Mouse (Mus musculus): ENCODE measurements around the gene Crygc.
"Not testable (repeated sequence)": the region's sequence is repeated elsewhere in the genome, so short reads cannot be mapped to it uniquely, and the experiment has no call there.

Crygc gene

DNA sequence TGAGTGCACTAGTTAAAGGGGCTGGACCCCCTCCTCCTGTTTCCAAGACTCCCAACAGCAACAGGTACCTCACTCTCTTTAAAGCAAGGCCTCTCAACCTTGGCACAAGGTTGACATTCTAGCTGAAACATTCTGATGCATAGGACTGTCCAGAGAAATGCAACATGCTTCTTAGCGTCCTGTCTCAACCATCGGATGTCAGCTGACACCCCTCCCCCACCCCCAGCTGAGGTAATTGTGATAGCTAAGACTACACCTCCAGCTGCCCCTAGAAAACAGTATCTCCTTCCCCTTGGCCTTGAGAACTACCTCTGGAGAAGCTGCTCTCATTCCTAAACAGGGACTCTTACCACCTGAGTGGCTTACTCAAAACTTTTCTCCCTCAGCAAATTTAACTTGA is 21.3 kb downstream of the Crygc start:
- no peak for DNase-seq (ENCODE audit: low spot score)

DNA sequence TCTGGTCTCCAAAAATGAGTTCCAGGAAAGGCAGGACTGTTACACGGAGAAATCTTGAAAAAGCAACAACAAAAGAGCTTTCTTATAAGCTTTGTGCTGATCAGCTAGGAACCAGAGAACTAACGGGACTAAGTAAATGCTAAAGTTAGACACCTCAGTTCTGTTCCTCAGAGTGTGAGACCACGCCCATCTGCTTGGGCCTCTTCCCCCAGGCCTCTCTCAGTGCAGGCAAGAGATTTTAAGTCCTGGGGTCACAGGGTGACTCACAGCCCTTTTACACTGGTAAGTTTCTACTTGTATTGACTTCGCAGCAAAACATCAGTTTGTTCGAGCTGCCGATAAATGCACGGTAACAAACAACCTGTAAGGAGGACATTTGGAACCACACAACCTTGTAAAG is 21.8 kb downstream of the Crygc start:
- DNase-seq (ENCODE audit: low spot score), result no peak

DNA sequence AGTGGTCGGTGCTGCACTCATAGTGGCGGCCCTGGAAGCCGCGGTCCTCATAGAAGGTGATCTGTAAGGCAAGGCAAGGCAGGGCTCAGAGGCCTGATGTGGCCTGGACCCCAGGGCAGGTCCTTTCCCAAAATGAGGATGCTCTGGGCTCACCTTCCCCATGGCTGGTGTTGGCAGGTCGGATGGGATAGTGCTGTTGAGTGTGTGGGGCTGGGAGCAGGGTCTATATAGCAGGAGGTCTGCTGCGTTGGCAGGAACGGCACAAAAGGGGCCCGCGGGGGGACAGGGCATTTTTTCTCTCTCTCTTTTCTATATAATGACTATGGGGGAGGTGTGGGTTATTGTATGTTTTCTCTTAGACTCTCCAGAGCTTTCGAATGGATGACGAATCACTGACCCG is 22.5 kb downstream of the Crygc start, which contains the start of gene Cryge:
Gene Cryge, minus strand, starts transcription at position 198 of the 400 bp plus-strand sequence.
- DNase-seq (ENCODE audit: low spot score), result not testable (repeated sequence)

DNA sequence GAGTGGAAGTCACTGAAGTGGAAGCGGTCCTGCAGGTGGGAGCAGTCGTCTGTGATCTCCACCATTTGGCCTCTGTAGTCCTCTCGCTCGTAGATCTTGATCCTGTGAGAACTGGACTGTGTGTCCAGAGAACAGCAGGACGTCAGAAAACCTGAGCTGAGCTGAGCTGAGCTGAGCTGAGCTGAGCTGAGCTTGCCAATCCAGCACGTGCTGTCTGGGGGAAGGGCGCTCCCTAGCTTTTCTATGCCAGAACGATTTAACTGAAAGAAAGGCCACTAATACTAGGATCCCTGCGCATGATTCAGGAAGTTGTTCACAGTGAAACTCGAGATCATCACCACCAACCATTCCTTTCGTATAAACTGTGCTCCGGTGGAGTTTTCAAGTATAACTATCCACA is 24.7 kb downstream of the Crygc start:
- peak; percentile 39 for DNase-seq (ENCODE audit: low spot score)

DNA sequence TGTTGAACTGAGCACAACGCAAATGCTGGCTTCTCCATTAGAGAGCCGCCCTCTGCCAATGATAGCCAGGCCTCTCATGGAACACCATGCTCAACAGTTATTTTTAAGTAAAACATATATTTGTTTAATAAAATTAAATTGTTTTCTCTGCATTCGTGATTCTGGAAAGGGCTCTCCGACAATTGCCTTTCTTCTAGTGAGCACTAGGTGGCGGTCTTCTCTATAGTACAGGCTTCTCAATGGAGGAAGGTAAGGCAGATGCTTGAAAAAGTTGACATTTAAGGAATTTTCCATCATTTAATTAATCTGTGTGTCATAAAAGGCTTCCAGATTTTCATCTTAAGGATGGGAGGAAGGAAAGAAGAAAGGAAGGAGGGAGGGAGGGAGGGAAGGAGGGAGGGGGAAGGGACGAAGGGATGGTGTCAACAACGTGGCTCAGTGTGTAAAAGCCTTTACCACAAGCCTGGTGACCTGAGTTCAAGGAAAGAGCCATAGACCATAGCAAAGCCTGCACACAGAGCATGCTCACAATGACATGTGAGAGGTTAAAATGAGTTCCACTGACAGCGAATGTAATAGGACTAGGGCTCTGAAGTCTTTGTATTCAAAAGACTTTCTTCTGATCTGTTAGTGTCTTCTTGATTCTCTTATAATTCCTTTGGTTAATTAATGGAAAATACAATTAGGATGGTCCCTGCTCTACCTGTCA is 26.9 kb downstream of the Crygc start:
- DNase-seq (ENCODE audit: low spot score), result peak; percentile 52

DNA sequence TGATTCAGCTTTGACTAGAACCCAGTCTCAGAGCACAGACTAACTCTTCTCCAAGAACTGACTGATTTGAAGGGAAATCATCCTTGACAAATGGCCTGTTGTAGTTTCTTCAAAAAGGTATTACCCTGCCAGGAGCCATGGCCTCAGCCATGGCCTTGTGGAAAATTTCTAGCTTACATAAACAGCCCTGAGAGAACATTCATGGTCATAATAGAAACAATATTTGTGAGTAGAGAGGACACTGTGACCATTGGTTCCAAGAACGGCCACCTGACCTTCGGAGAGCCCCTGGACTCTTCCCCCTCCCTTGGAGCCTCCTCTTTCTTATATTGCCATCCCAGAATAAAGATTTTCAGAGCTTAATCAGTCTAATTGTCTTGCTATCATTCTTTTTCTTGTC is 30.1 kb downstream of the Crygc start:
- DNase-seq (ENCODE audit: low spot score), result no peak

DNA sequence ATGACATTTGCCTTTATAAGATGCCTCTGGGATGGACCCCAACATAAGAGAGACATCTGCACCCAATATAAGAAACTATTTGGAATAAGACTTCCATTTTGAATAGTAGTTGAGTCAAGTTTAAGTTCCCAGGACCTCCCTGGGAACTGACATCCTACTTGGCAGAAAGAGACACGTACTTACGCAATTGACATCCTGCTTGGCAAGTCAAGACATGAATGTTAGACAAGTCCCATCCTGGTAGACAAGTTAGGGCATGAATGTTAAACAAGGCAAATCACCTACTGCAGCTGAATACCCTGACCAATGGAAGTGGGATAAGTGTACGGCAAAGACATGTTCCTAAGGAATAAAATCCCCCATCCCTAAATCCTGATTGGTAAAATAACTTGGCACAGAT is 31.7 kb downstream of the Crygc start:
- no peak for DNase-seq (ENCODE audit: low spot score)

DNA sequence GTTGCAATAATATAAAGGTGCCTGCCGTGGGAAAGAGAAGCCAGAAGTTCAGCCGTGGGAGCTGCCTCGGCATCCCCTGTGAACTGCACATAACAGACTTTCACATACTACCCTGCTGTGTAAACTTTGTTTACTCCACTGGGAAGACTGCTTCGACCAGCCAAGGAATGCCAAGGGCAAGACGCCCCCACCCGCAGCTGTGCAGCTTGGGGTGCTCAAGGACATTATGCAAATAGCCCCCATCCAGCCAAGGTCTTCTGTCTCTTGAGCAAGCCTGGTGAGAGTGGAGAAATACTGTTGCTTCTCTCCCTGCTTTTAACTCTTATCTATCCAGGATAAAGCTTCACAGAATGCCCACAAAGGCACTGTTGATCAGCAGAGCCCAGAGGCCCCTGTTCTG is 32.7 kb downstream of the Crygc start:
- DNase-seq (ENCODE audit: low spot score), result no peak

DNA sequence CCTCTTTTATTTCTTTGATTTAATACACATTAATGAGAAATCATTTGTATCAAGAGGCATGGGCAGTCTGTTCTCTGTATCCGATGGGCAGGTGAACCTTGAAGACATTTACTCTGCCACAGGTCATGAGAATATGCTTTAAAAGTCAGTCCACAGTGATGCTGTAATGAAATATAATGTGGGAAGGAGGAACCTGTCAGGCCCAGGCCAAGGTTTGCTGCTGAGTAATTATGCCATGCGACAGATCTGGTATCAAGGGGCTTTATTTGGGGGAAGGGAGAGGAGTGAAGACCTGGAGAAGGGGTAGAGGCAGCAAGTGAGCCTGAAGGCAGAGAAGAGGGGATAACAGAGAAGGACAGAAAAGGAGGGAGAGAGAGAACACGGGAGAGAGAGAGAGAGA is 33.8 kb downstream of the Crygc start:
- DNase-seq (ENCODE audit: low spot score), result no peak

DNA sequence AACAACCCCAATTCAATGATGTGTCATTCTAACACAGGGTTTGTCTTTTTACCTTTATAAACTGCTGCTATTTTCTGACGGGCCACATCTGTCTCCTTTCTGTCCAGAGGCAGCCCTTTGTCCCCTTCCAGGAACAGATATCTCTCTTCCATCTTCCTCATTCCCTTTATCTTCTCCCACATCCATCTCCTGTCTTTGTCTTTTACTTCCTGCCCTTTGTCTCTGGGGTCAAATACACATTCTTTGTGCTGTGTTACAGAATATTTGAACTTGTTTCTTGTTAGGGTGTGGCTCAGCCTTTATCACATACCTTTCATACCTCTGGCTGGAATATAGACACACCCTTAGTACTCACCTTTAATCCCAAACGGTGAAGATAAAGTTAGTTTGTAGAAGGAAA is 35.9 kb downstream of the Crygc start:
- no peak for DNase-seq (ENCODE audit: low spot score)

DNA sequence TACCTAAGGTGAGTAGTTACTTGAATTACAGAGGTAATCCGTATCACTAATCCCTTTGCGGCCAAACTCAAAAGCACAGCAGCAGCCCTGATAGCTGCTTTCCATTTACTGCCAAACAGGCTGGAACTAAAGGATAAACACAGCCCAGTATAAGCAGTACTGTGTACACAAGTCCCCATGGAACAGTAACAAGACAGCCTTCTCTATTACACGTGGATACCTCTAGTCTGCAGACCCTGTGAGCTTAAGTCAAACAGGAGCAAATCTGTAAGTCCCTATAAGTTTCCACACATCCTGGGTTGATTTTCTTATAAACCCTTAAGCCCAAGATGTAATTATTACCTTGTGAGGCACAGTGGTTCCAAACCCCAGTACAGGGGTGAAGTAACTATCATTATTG is 38.0 kb downstream of the Crygc start:
- no peak for DNase-seq (ENCODE audit: low spot score)

DNA sequence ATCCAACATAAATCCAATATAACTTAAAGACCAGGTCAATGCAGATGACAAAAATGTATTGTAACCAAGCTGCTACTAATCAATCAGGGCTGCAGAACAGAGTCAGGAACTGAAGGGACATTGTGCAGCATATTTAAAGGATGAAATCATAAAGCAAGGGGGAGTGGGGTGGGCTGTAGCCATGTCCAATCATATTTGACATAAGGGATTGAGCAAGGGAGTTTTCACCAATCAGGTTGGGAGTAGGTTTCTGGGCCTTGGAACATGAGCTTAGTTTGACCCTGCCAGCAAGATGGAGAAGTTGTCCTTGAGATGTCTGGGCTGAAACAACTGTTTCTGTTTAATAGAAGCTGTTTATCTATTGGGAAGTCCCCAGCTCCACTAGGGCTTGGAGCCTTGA is 40.8 kb downstream of the Crygc start, which contains the start of gene Akr1cl:
Gene Akr1cl, minus strand, starts transcription at position 119 of the 400 bp plus-strand sequence.
- DNase-seq (ENCODE audit: low spot score), result no peak

DNA sequence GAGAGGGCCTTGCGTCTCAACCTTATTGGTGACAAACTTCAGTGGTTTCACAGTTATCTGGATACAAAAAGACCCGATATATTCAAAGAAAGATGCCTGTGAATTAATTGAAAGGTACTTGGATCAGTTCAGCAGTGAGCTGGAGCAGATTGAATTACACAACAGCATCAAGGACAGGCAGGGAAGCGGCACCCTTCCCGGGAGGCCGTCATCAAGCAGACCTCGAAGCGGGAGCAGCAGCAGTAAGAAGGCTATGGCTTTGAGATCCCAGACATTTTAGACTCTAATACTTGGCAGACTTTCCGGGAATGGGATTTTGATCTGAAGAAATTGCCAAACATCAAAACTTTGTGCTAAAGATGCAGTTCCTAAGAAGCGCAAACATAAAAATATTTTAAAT is 45.3 kb downstream of the Crygc start:
- no peak for DNase-seq (ENCODE audit: low spot score)

Measured in embryo, embryonic 10 days (tissue).